Mouse (Mus musculus) lung, adult 2 months (tissue): Measurements from ENCODE around the gene Gm4871.

Experiments used
- CTCF ChIP-seq: fragments of 200-500 bp; IDR thresholded peaks from 2 replicates; pipeline ENCODE4 v1.5.1; 2011; ENCODE audit warnings: mild to moderate bottlenecking, low read length, control low read depth; ENCODE audit not compliant: insufficient read depth
- POLR2A ChIP-seq: fragments of 200-500 bp; IDR thresholded peaks from 2 replicates; pipeline ENCODE4 v1.6.1; 2011; ENCODE audit warnings: low read depth, mild to moderate bottlenecking, control low read depth, low read length, borderline replicate concordance; ENCODE audit errors: extremely low read depth

DNA sequence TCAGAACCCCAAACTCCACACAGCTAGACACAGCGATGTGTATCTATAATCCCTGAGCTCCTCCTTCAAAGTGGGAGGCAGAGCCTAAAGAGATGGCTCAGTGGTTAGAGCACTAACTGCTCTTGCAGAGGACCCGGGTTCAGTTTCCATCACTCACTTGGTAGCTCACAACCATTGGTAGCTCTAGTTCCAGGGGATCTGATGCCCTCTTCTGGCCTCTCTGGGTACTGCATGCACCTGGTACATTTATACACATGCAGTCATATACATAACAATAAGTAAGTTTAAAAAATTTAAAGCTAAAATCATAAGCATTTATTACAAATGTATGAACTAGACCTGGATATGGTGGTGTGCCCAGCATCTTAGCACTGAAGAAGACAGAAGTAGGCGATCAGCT lies 49.3 kb downstream of the Gm4871 start:
- peak; percentile 10; the same call in 1 of the 2 replicates for TF ChIP-seq CTCF
- no peak for TF ChIP-seq POLR2A
